Mouse (Mus musculus) forebrain, embryonic 10.5 days (tissue): ENCODE measurements at regions not wholly inside any gene's neighbourhood (a gene's known extent, or its start where the extent isn't known, plus 50 kb on each side); places are given as distances from the start of the nearest gene placed in this dataset.

Experiments
- DNase-seq: peaks from one replicate; pipeline ENCODE4 v3.0.0-alpha.2; 2017; ENCODE audit warnings: low spot score; ENCODE audit errors: extremely low spot score
- H3K27ac ChIP-seq: fragments of 300-500 bp; sonication (generic); 2 replicates; pipeline ENCODE4 v1.5.1; 2016; ENCODE audit warnings: mild to moderate bottlenecking
- H3K27me3 ChIP-seq: fragments of 300-500 bp; sonication (generic); 2 replicates; pipeline ENCODE4 v1.6.1; 2016; ENCODE audit warnings: mild to moderate bottlenecking; ENCODE audit not compliant: poor library complexity, severe bottlenecking
- H3K36me3 ChIP-seq: fragments of 300-500 bp; sonication (generic); replicated peaks from 2 replicates; pipeline ENCODE4 v1.6.1; 2016; ENCODE audit warnings: mild to moderate bottlenecking, moderate library complexity
- H3K4me1 ChIP-seq: fragments of 300-500 bp; sonication (generic); 2 replicates; pipeline ENCODE4 v1.6.1; 2016
- H3K4me3 ChIP-seq: fragments of 300-500 bp; sonication (generic); 2 replicates; pipeline ENCODE4 v1.5.1; 2016; ENCODE audit warnings: mild to moderate bottlenecking, moderate library complexity
- H3K9me3 ChIP-seq: fragments of 300-500 bp; sonication (generic); 2 replicates; pipeline ENCODE4 v1.6.1; 2016; ENCODE audit warnings: mild to moderate bottlenecking, moderate library complexity
- WGBS: fragments of 180-500 bp; shearing (Covaris S2); methylation state at CpG from one replicate; pipeline ENCODE4 v1.1.7; 2016; 5-methylcytosine and 5-hydroxymethylcytosine counted together

DNA sequence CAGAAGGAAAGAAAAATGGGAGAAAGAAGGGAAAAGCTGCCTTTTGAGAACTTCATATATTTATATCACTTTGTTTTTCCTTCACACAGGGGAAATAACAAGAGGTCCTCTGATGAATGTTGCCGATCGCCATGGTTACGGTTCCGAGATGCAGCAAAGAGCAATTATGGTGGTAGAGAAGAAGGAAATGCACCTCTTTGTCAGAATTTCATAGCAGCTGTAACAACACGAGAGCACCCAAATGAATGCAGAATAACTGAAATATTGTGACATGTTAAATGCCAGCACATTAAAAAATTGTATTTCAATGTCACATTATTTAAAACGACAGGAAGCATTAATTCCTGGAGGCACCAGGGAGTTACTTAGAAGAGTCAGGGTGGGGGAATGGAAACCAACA lies 279.4 kb downstream of the Mctp2 start:
- WGBS, result 88% methylated on average over 6 of the region's 6 CpGs
- H3K27me3 ChIP-seq, result no peaks in the 10 kb centered on the region
- DNase-seq, result no peak

DNA sequence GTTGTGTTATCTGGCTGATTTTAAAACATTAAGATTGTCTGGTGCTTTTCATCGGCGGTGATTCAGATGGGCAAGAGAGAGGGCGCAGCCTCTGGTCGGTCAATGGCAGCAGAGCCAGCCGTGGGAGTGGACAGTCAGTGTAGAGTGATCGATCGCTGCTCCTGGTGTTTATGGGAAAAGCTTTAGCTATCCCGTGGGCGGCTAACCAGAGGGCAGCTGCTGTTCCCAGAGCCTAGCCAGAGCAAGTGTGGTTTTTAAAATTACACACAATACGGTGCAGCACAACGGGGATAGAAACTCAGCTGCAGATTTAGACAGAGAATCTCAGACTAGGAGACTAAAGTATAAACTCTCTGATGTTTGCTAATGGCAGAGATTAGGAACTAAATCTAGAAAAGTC lies 297.3 kb downstream of the Mctp2 start:
- Histone ChIP-seq H3K27ac (no peak overlapping the region), H3K9me3 (no peaks in the 10 kb centered on the region), H3K4me3 (no peak overlapping the region), H3K4me1 (no peaks in the 10 kb centered on the region), H3K36me3 (no peaks in the 10 kb centered on the region), H3K27me3 (no peaks in the 10 kb centered on the region)
- 92% methylated on average over 11 of the region's 11 CpGs for WGBS
- no peak for DNase-seq

More for the DNA sequence above, 279.4 kb downstream of the Mctp2 start:
- H3K36me3 ChIP-seq, result no peaks in the 10 kb centered on the region
- no peak overlapping the region for H3K4me3 ChIP-seq
- H3K9me3 ChIP-seq, result no peaks in the 10 kb centered on the region
- H3K27ac ChIP-seq, result no peak overlapping the region
- H3K4me1 ChIP-seq, result no peaks in the 10 kb centered on the region

DNA sequence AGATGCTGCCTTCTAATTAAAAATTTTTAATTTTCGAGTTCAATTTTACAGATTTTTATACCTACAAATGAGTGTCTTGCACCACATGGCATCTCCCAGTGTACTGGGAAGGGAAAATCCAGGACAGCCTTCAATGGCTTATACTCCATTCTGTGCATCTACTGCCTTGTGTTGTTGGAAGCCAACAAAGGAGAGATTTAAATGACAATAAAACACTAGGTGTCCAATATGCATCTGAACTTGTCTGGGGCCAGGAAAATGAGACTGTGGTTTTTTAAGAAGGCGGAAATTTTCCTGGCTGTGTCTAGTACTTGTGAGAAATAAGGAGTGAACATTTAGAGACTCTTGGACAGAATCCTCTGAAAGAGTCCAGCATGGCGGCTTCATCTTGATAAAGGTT lies 302.1 kb downstream of the Mctp2 start:
- 75% methylated on average over 3 of the region's 3 CpGs for WGBS
- H3K4me1 ChIP-seq, result no peaks in the 10 kb centered on the region
- no peak overlapping the region for H3K4me3 ChIP-seq
- no peaks in the 10 kb centered on the region for H3K9me3 ChIP-seq
- no peaks in the 10 kb centered on the region for H3K36me3 ChIP-seq
- no peak overlapping the region for H3K27ac ChIP-seq
- H3K27me3 ChIP-seq, result no peaks in the 10 kb centered on the region
- DNase-seq, result no peak

DNA sequence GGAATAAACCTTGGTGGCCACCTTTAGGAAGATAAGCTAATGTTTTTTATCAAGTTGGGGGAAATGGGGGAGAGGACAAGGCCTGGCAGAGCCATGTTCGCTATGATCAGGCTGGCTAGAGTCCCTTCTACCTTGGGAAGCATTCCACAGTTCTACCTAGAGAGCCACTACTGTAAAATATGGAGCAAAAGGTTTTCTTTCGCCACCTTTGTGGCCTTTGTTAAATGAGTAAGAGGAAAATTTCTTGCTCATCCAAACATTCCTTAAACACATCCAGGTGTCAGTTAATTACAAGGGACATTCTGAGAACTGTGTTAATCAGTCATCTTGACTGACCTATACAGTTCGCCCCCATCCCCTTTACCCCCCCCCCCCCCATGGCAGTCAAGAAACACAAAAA lies 313.9 kb downstream of the Mctp2 start:
- no peaks in the 10 kb centered on the region for H3K9me3 ChIP-seq
- H3K36me3 ChIP-seq, result no peaks in the 10 kb centered on the region
- no peak overlapping the region for H3K27ac ChIP-seq
- no peak for DNase-seq
- WGBS, result 89% methylated on average over 3 of the region's 3 CpGs
- no peaks in the 10 kb centered on the region for H3K4me1 ChIP-seq
- no peaks in the 10 kb centered on the region for H3K27me3 ChIP-seq
- H3K4me3 ChIP-seq, result no peak overlapping the region

DNA sequence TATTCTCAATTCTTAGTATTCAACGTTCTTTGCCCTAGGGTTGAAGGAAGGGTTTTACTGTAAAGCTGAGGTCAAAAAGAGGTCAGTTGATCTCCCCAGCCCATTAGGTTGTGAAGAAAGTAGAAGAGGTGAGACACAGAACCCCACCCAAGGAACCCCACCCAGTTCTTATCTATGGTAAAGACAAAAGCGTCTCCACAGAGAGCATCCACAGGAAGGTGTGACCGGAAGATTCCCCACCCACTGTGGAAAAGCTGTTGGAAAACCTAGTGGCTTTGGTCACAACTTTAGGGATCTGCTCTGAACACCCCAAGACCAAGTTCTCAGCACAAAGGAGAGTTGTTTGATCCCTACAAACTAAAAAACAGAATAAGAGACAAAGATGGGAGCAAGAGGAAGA lies 314.6 kb downstream of the Mctp2 start:
- Histone ChIP-seq H3K4me1 (no peaks in the 10 kb centered on the region), H3K4me3 (no peak overlapping the region), H3K9me3 (no peaks in the 10 kb centered on the region), H3K27me3 (no peaks in the 10 kb centered on the region), H3K27ac (no peak overlapping the region), H3K36me3 (no peaks in the 10 kb centered on the region)
- WGBS, result 89% methylated on average over 3 of the region's 3 CpGs
- DNase-seq, result no peak

DNA sequence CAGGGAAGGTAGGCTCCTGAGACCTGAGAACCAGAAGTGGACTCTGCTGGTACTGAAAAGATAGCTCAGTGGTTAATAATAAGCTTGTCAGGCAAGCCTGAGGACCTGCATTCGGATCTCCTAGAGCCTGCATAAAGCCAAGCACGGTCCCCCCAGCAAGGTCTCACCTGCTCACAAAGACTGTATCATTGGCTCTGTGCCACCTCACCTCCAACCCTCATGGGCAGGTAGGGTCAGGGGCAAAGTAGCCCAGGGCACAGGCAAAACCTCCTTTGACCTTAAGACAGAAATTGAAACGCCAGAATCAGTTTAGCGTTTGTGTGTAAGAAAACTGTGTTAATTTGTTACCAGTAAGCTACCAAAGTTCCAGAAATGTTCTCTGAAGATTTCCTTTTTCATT lies 315.2 kb downstream of the Mctp2 start:
- no peaks in the 10 kb centered on the region for H3K36me3 ChIP-seq
- no peak overlapping the region for H3K4me3 ChIP-seq
- H3K27me3 ChIP-seq, result no peaks in the 10 kb centered on the region
- 93% methylated on average over 4 of the region's 4 CpGs for WGBS
- H3K9me3 ChIP-seq, result no peaks in the 10 kb centered on the region
- no peaks in the 10 kb centered on the region for H3K4me1 ChIP-seq
- no peak for DNase-seq
- no peak overlapping the region for H3K27ac ChIP-seq

DNA sequence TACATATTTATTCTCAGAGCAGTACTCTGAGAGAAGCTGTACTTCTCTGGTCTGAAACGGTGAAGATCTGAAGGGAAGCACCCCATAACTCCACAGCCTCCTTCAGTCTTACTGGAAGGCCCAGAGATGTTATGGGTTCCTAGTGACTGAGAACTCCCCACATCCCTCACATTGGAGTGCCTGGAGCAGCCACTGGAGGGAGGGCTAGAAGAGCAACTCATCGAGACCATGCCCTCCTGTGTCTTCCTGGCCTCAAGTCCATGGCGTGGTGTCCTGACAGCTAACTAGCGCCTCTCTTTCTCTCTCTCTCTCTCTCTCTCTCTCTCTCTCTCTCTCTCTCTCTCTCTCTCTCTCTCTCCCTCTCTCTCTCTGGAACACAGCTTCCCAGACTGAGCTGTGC lies 340.4 kb downstream of the Mctp2 start:
- H3K4me3 ChIP-seq, result no peak overlapping the region
- 79% methylated on average over 4 of the region's 4 CpGs for WGBS

DNA sequence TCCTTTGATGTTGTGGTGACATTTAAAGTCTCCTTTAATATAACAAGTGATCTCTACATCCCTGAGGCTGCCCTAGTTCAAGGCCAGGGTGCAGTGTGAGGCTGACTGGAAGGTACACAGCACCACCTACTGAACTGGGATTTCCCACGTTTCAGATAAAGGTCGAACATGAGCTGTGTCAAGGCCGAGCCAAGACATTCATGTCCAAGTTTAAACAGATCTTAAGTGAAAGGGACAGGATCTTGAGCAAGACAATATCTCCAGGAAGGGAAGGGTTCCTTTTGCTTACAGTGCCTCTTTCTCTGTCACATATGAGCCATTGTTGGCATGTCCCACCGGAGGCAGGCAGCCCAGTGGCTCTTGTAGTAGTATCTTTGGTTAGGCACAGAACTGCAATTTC lies 343.0 kb downstream of the Mctp2 start:
- WGBS, result 85% methylated on average over 4 of the region's 4 CpGs

More for the DNA sequence above, 340.4 kb downstream of the Mctp2 start:
- Histone ChIP-seq H3K36me3 (no peaks in the 10 kb centered on the region), H3K4me1 (peaks cover 3% of the 10 kb centered on the region), H3K27me3 (no peaks in the 10 kb centered on the region), H3K9me3 (no peaks in the 10 kb centered on the region), H3K27ac (no peak overlapping the region)
- DNase-seq, result no peak

DNA sequence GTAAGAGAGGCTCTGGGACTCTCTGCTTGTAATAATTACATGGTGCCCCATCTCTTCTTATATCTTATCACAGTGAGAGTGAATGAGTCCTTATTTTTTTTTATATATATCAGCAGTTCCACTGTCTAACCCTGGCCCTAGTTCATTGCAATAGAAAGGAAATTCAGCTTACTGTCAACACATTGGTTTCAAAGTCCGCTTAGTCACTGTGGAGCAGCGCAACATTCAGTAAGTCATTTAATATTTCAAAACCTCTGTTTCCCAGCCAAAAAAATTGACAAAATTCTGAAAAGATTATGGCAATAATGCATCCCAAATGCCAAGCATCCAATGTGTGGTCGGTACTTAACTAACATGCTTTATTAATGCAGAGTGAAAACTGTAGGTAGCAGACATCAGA lies 343.6 kb downstream of the Mctp2 start:
- H3K4me3 ChIP-seq, result no peak overlapping the region
- H3K9me3 ChIP-seq, result no peaks in the 10 kb centered on the region
- no peak overlapping the region for H3K27ac ChIP-seq
- 93% methylated on average over 3 of the region's 3 CpGs for WGBS
- DNase-seq, result no peak
- H3K36me3 ChIP-seq, result no peaks in the 10 kb centered on the region
- peaks cover 12% of the 10 kb centered on the region for H3K4me1 ChIP-seq
- no peaks in the 10 kb centered on the region for H3K27me3 ChIP-seq

More for the DNA sequence above, 343.0 kb downstream of the Mctp2 start:
- no peak for DNase-seq
- Histone ChIP-seq H3K4me1 (peaks cover 12% of the 10 kb centered on the region), H3K27me3 (no peaks in the 10 kb centered on the region), H3K9me3 (no peaks in the 10 kb centered on the region), H3K36me3 (no peaks in the 10 kb centered on the region), H3K27ac (no peak overlapping the region), H3K4me3 (no peak overlapping the region)

DNA sequence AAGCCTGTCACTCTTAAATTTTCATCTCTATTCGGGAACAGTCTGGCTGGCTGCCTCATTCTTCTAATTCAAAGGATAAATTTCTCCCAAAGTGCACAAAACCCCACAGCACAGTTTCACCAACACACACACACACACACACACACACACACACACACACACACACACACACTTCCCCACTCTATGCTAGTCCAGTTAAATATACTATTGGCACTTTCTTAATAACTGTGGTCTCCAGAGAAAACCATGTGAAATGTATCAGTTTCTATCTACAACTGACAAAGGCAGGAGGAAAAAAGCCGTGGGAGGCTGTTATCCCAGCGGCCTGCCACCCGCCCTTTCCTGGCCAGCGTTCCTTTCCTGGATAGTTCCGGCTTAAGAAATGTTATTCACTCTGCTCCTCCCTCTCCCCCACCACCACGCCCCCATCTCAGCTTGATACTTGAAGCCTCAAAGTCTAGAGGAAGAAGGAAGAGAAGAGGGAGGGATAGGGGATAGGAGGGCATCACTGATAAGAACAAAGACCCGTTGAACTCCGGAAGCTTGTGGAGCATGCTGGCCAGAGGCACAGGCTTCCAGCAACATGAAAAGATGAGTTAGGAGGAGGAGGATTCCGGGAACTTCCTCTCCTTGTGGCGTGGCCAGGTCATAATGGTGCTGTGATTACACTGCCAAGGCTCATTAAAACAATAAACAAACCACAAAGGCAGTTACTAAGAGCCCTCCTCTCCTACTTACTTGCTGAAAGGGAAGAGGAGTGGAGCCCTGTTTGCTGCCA lies 345.8 kb downstream of the Mctp2 start:
- Histone ChIP-seq H3K4me3 (peak overlapping the region; percentile 36), H3K9me3 (no peaks in the 10 kb centered on the region), H3K27ac (peak overlapping the region; percentile 79), H3K36me3 (no peaks in the 10 kb centered on the region), H3K4me1 (peaks cover 12% of the 10 kb centered on the region), H3K27me3 (no peaks in the 10 kb centered on the region)
- peak; percentile 56 for DNase-seq
- WGBS, result 6% methylated on average over 11 of the region's 11 CpGs

DNA sequence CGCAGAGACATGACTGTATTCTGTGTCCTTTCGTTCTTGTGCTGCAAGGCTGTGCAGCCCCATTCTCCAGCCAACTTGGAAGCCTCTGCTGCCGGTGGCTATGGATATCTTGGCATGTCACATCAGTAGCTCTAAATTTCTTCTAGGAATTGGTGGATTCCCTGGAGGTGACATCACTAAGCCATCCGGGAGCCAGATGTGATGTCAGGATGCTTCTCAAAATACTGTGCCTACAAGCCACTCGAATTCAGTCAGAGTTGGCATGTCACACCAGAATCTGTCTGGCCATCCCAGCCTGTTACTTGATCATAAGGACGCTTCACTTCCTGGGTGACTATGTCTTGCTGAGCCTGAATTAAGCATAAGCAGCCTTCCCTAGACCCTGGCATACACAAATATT lies 359.9 kb downstream of the Mctp2 start:
- WGBS, result 86% methylated on average over 6 of the region's 6 CpGs
- Histone ChIP-seq H3K27me3 (no peaks in the 10 kb centered on the region), H3K27ac (no peak overlapping the region), H3K36me3 (no peaks in the 10 kb centered on the region), H3K4me1 (peaks cover 23% of the 10 kb centered on the region), H3K9me3 (no peaks in the 10 kb centered on the region), H3K4me3 (no peak overlapping the region)
- no peak for DNase-seq

DNA sequence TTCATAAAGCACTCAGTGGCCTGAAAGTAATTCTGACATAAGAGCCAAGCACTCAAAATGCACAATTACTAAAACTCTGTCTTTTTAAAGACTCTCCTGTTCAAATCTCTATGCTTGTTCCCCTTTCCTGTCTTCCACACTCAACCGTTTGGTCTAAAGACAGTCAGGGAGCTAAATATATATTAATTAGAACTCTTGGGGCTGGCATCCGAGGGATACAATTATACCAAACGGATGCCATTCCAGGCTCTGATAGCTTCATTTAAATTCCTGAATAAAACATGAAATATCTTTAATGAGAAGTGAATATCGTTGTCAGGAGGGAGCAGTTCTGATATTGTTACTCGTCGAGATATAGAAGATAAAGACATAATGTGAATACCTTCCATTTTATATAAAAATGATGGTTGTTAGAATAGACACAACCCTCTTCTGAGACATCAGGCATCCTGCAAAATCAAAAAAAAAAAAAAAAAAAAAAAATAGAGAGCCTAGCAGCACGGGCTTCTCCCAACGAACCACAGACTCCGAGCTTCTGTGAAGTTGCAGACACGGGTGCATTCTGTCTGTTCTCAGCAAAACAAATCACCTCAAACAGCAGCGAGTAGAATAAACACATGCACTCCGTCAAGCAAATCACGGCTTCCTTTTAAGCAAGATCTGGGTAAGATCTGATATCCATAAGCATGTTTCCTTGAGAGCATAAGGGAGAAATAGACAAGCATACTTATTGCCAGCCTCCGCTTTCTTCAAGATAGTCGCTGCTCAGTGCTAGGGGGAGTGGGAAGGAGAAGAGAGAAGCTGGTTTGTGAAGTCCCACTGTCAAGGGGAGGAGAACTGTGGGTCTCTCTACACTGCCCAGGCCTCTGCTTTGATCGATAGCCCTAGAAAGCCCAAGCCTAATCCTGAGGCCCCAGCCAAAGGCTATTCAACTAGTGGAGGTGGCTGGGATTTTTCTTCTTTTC lies 363.0 kb downstream of the Mctp2 start:
- WGBS, result 75% methylated on average over 16 of the region's 16 CpGs
- Histone ChIP-seq H3K4me3 (no peak overlapping the region), H3K4me1 (peaks cover 26% of the 10 kb centered on the region), H3K27ac (no peak overlapping the region), H3K36me3 (no peaks in the 10 kb centered on the region), H3K9me3 (no peaks in the 10 kb centered on the region), H3K27me3 (no peaks in the 10 kb centered on the region)
- DNase-seq, result no peak

DNA sequence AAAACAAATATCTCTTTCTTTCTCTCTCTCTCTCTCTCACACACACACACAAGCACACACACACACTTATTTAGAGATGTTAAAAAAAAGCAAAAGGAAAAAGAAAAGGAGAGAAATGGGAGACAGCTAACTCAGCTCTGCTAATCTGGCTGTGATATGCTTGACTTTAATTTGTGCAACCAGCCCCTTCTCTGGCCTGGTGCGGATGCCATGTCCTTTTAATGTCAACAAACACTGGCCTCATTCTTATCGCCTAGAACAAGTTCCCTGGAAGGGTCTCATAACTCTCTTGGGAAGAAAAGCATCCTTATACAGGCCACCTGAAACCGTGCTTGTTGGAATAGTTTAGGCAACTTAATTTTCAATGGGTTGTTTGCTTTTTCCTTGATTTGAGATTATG lies 368.7 kb downstream of the Mctp2 start:
- 65% methylated on average over 3 of the region's 3 CpGs for WGBS
- H3K9me3 ChIP-seq, result no peaks in the 10 kb centered on the region
- peaks cover 15% of the 10 kb centered on the region for H3K4me1 ChIP-seq
- no peak overlapping the region for H3K4me3 ChIP-seq
- no peak overlapping the region for H3K27ac ChIP-seq
- DNase-seq, result no peak
- no peaks in the 10 kb centered on the region for H3K36me3 ChIP-seq
- no peaks in the 10 kb centered on the region for H3K27me3 ChIP-seq
